Mouse (Mus musculus) brain, embryonic 14.5 days (tissue): ENCODE data around the gene Pdrg1.

Experiments used
- CTCF ChIP-seq: fragments of 200-500 bp; IDR thresholded peaks from 2 replicates; pipeline ENCODE4 v1.5.1; 2012; ENCODE audit warnings: inconsistent platforms, mild to moderate bottlenecking, moderate library complexity, borderline replicate concordance; ENCODE audit not compliant: insufficient read depth, insufficient read length; ENCODE audit errors: extremely low read depth
- POLR2A ChIP-seq: fragments of 200-500 bp; IDR thresholded peaks from 2 replicates; pipeline ENCODE4 v1.6.1; 2012; ENCODE audit warnings: mild to moderate bottlenecking, inconsistent platforms, borderline replicate concordance; ENCODE audit not compliant: poor library complexity, insufficient read depth, insufficient read length, severe bottlenecking; ENCODE audit errors: extremely low read depth

GRCm38 (mm10) chr2:153013724-153014515 lies 1.3 kb downstream of the Pdrg1 start:
- TF ChIP-seq CTCF, result no peak
- no peak for TF ChIP-seq POLR2A
